Mouse (Mus musculus) midbrain, embryonic 12.5 days (tissue): ENCODE measurements at regions not wholly inside any gene's neighbourhood (a gene's known extent, or its start where the extent isn't known, plus 50 kb on each side); places are given as distances from the start of the nearest gene placed in this dataset.

ENCODE experiments used
- ATAC-seq: fragments of 200-750 bp; cut with Nextera tagmentation; 2 replicates; pipeline ENCODE4 v1.8.0; 2017; ENCODE audit warnings: low read depth, moderate TSS enrichment, moderate library complexity; ENCODE audit not compliant: low FRiP score
- H3K27ac ChIP-seq: fragments of 300-500 bp; sonication (generic); replicated peaks from 2 replicates; pipeline ENCODE4 v1.5.1; 2016; ENCODE audit warnings: mild to moderate bottlenecking
- H3K27me3 ChIP-seq: fragments of 300-500 bp; sonication (generic); 2 replicates; pipeline ENCODE4 v1.6.1; 2016; ENCODE audit warnings: mild to moderate bottlenecking
- H3K36me3 ChIP-seq: fragments of 300-500 bp; sonication (generic); 2 replicates; pipeline ENCODE4 v1.6.1; 2016
- H3K4me1 ChIP-seq: fragments of 300-500 bp; sonication (generic); 2 replicates; pipeline ENCODE4 v1.6.1; 2016
- H3K4me2 ChIP-seq: fragments of 300-500 bp; sonication (generic); replicated peaks from 2 replicates; pipeline ENCODE4 v1.6.1; 2016; ENCODE audit warnings: mild to moderate bottlenecking, moderate library complexity
- H3K4me3 ChIP-seq: fragments of 300-500 bp; sonication (generic); 2 replicates; pipeline ENCODE4 v1.5.1; 2016; ENCODE audit warnings: mild to moderate bottlenecking
- H3K9ac ChIP-seq: fragments of 300-500 bp; sonication (generic); replicated peaks from 2 replicates; pipeline ENCODE4 v1.6.1; 2016; ENCODE audit warnings: mild to moderate bottlenecking, moderate library complexity
- H3K9me3 ChIP-seq: fragments of 300-500 bp; sonication (generic); 2 replicates; pipeline ENCODE4 v1.6.1; 2016; ENCODE audit warnings: mild to moderate bottlenecking
- WGBS: fragments of 180-500 bp; shearing (Covaris S2); methylation state at CpG from one replicate; pipeline ENCODE4 v1.1.7; 2016; 5-methylcytosine and 5-hydroxymethylcytosine counted together

- H3K27me3 ChIP-seq, result no peaks in the 10 kb centered on the region
- H3K27ac ChIP-seq, result no peak overlapping the region
- H3K9me3 ChIP-seq, result no peaks in the 10 kb centered on the region
- H3K4me2 ChIP-seq, result no peak overlapping the region
- H3K4me3 ChIP-seq, result no peak overlapping the region
- no peak overlapping the region for H3K9ac ChIP-seq
- WGBS, result 59% methylated on average over 7 of the region's 7 CpGs
- no peaks in the 10 kb centered on the region for H3K4me1 ChIP-seq
- H3K36me3 ChIP-seq, result no peaks in the 10 kb centered on the region
- no peak for ATAC-seq
These were observed 549.8 kb downstream of the Nfib start for GRCm38 (mm10) chr4:82155642-82156320.

- H3K9ac ChIP-seq, result no peak overlapping the region
- H3K36me3 ChIP-seq, result no peaks in the 10 kb centered on the region
- 89% methylated on average over 9 of the region's 9 CpGs for WGBS
- H3K27ac ChIP-seq, result no peak overlapping the region
- H3K4me1 ChIP-seq, result no peaks in the 10 kb centered on the region
- H3K27me3 ChIP-seq, result no peaks in the 10 kb centered on the region
- H3K9me3 ChIP-seq, result no peaks in the 10 kb centered on the region
- ATAC-seq, result no peak
- no peak overlapping the region for H3K4me3 ChIP-seq
- H3K4me2 ChIP-seq, result no peak overlapping the region
These were observed 551.5 kb downstream of the Nfib start for GRCm38 (mm10) chr4:82154021-82154555.

- H3K4me2 ChIP-seq, result no peak overlapping the region
- no peak overlapping the region for H3K9ac ChIP-seq
- H3K36me3 ChIP-seq, result no peaks in the 10 kb centered on the region
- H3K27me3 ChIP-seq, result no peaks in the 10 kb centered on the region
- no peaks in the 10 kb centered on the region for H3K4me1 ChIP-seq
- H3K4me3 ChIP-seq, result no peak overlapping the region
- no peak overlapping the region for H3K27ac ChIP-seq
- ATAC-seq, result no peak
- 78% methylated on average over 5 of the region's 5 CpGs for WGBS
- no peaks in the 10 kb centered on the region for H3K9me3 ChIP-seq
These were observed 551.9 kb downstream of the Nfib start for GRCm38 (mm10) chr4:82153604-82154003.

GRCm38 (mm10) chr4:82149957-82150356, 555.6 kb downstream of the Nfib start:
- Histone ChIP-seq H3K4me1 (no peaks in the 10 kb centered on the region), H3K9ac (no peak overlapping the region), H3K27me3 (no peaks in the 10 kb centered on the region), H3K4me3 (no peak overlapping the region), H3K4me2 (no peak overlapping the region), H3K27ac (no peak overlapping the region), H3K9me3 (no peaks in the 10 kb centered on the region), H3K36me3 (no peaks in the 10 kb centered on the region)
- 75% methylated on average over 1 of the region's 1 CpGs for WGBS
- no peak for ATAC-seq

GRCm38 (mm10) chr4:82148129-82149064, 557.2 kb downstream of the Nfib start:
- 53% methylated on average over 6 of the region's 6 CpGs for WGBS
- Histone ChIP-seq H3K9ac (no peak overlapping the region), H3K36me3 (no peaks in the 10 kb centered on the region), H3K27ac (no peak overlapping the region), H3K4me2 (no peak overlapping the region), H3K4me3 (no peak overlapping the region), H3K9me3 (no peaks in the 10 kb centered on the region), H3K27me3 (no peaks in the 10 kb centered on the region), H3K4me1 (no peaks in the 10 kb centered on the region)
- ATAC-seq, result no peak

GRCm38 (mm10) chr4:82142391-82142790, 563.2 kb downstream of the Nfib start:
- no peak for ATAC-seq
- WGBS, result 81% methylated on average over 3 of the region's 3 CpGs
- no peaks in the 10 kb centered on the region for H3K27me3 ChIP-seq
- H3K9ac ChIP-seq, result no peak overlapping the region
- no peak overlapping the region for H3K4me3 ChIP-seq
- H3K27ac ChIP-seq, result no peak overlapping the region
- H3K9me3 ChIP-seq, result no peaks in the 10 kb centered on the region
- H3K36me3 ChIP-seq, result no peaks in the 10 kb centered on the region
- no peak overlapping the region for H3K4me2 ChIP-seq
- no peaks in the 10 kb centered on the region for H3K4me1 ChIP-seq

GRCm38 (mm10) chr4:82139806-82140205, 565.7 kb downstream of the Nfib start:
- H3K36me3 ChIP-seq, result no peaks in the 10 kb centered on the region
- no peak overlapping the region for H3K27ac ChIP-seq
- H3K4me3 ChIP-seq, result no peak overlapping the region
- no peak overlapping the region for H3K4me2 ChIP-seq
- no peaks in the 10 kb centered on the region for H3K27me3 ChIP-seq
- 96% methylated on average over 6 of the region's 6 CpGs for WGBS
- no peak overlapping the region for H3K9ac ChIP-seq
- no peaks in the 10 kb centered on the region for H3K4me1 ChIP-seq
- H3K9me3 ChIP-seq, result no peaks in the 10 kb centered on the region
- ATAC-seq, result no peak

GRCm38 (mm10) chr4:82139016-82139415, 566.5 kb downstream of the Nfib start:
- WGBS, result 100% methylated on average over 1 of the region's 1 CpGs

GRCm38 (mm10) chr4:82132851-82133250, 572.7 kb downstream of the Nfib start:
- Histone ChIP-seq H3K27me3 (no peaks in the 10 kb centered on the region), H3K4me3 (no peak overlapping the region), H3K4me2 (no peak overlapping the region), H3K9me3 (no peaks in the 10 kb centered on the region), H3K36me3 (no peaks in the 10 kb centered on the region), H3K4me1 (no peaks in the 10 kb centered on the region), H3K9ac (no peak overlapping the region), H3K27ac (no peak overlapping the region)
- no peak for ATAC-seq
- WGBS, result 88% methylated on average over 3 of the region's 3 CpGs

More at GRCm38 (mm10) chr4:82139016-82139415, 566.5 kb downstream of the Nfib start:
- Histone ChIP-seq H3K4me3 (no peak overlapping the region), H3K4me2 (no peak overlapping the region), H3K4me1 (no peaks in the 10 kb centered on the region), H3K9me3 (no peaks in the 10 kb centered on the region), H3K27me3 (no peaks in the 10 kb centered on the region), H3K27ac (no peak overlapping the region), H3K9ac (no peak overlapping the region), H3K36me3 (no peaks in the 10 kb centered on the region)
- no peak for ATAC-seq

- Histone ChIP-seq H3K4me2 (no peak overlapping the region), H3K4me1 (no peaks in the 10 kb centered on the region), H3K27ac (no peak overlapping the region), H3K9ac (no peak overlapping the region), H3K4me3 (no peak overlapping the region), H3K27me3 (no peaks in the 10 kb centered on the region), H3K9me3 (no peaks in the 10 kb centered on the region), H3K36me3 (no peaks in the 10 kb centered on the region)
- 88% methylated on average over 4 of the region's 4 CpGs for WGBS
- no peak for ATAC-seq
These were observed 573.2 kb downstream of the Nfib start for GRCm38 (mm10) chr4:82132326-82132725.

- no peak for ATAC-seq
- Histone ChIP-seq H3K27ac (no peak overlapping the region), H3K4me3 (no peak overlapping the region), H3K9me3 (no peaks in the 10 kb centered on the region), H3K9ac (no peak overlapping the region), H3K27me3 (no peaks in the 10 kb centered on the region), H3K4me1 (no peaks in the 10 kb centered on the region), H3K4me2 (no peak overlapping the region), H3K36me3 (no peaks in the 10 kb centered on the region)
- WGBS, result 71% methylated on average over 1 of the region's 1 CpGs
These were observed 576.1 kb downstream of the Nfib start for GRCm38 (mm10) chr4:82129471-82129870.

- no peak overlapping the region for H3K4me3 ChIP-seq
- no peaks in the 10 kb centered on the region for H3K36me3 ChIP-seq
- no peaks in the 10 kb centered on the region for H3K9me3 ChIP-seq
- H3K27me3 ChIP-seq, result no peaks in the 10 kb centered on the region
- H3K4me2 ChIP-seq, result no peak overlapping the region
- 85% methylated on average over 5 of the region's 5 CpGs for WGBS
- H3K4me1 ChIP-seq, result no peaks in the 10 kb centered on the region
- ATAC-seq, result no peak
- H3K9ac ChIP-seq, result no peak overlapping the region
- H3K27ac ChIP-seq, result no peak overlapping the region
These were observed 581.8 kb downstream of the Nfib start for GRCm38 (mm10) chr4:82123733-82124132.
